ENCODE assay signal across 18 mouse cellular contexts in genomic region chr2:29705493-29705892, GRCm38 (mm10). TPM values are rescaled to one million over a fixed set of nuclear protein-coding genes. Genes with fewer than 3 reads are reported as not detected.
DNase-seq lines count a peak whose midpoint lies in the region; ATAC-seq and TF ChIP-seq lines count a peak whose summit lies in the region.
"Had no signal": no experiment of that assay in that cellular context is flagged by ENCODE, and none has a peak within 500 bp of the region (broad histone marks: within the 10 kb centered on the region; RNA-seq: fewer than 3 reads in every experiment).

No protein-coding gene starts in this region.

- no peak overlapping the region for H3K27ac ChIP-seq in midbrain, postnatal 0 days (ENCODE audit: low read depth, low read length)
- no peak overlapping the region for H3K27ac ChIP-seq in midbrain, embryonic 15.5 days
- H3K27ac ChIP-seq in midbrain, embryonic 10.5 days (replicated peaks): no peak overlapping the region
- H3K27ac ChIP-seq: limb, embryonic 13.5 days had no signal

- peaks cover 72% of the 10 kb centered on the region for H3K36me3 ChIP-seq in midbrain, postnatal 0 days (ENCODE audit: insufficient read depth, low read length)
- peaks cover 59% of the 10 kb centered on the region for H3K36me3 ChIP-seq in midbrain, embryonic 15.5 days (replicated peaks)
- H3K36me3 ChIP-seq in midbrain, embryonic 10.5 days: peaks cover 95% of the 10 kb centered on the region

- H3K27me3 ChIP-seq in midbrain, postnatal 0 days (ENCODE audit: insufficient read depth, low read length): no peaks in the 10 kb centered on the region
- H3K27me3 ChIP-seq in midbrain, embryonic 15.5 days (replicated peaks): no peaks in the 10 kb centered on the region
- no peaks in the 10 kb centered on the region for H3K27me3 ChIP-seq in midbrain, embryonic 10.5 days (ENCODE audit: low read depth, poor library complexity, severe bottlenecking)
- H3K27me3 ChIP-seq: limb, embryonic 13.5 days had no signal

- WGBS in midbrain, postnatal 0 days: 91% methylated on average over 3 of the region's 3 CpGs
- WGBS in midbrain, embryonic 15.5 days: 85% methylated on average over 3 of the region's 3 CpGs
- WGBS in midbrain, embryonic 10.5 days: 83% methylated on average over 3 of the region's 3 CpGs

- no peaks in the 10 kb centered on the region for H3K9me3 ChIP-seq in midbrain, postnatal 0 days (ENCODE audit: low read length)
- no peaks in the 10 kb centered on the region for H3K9me3 ChIP-seq in midbrain, embryonic 15.5 days
- H3K9me3 ChIP-seq in midbrain, embryonic 10.5 days (replicated peaks): no peaks in the 10 kb centered on the region
- H3K9me3 ChIP-seq: limb, embryonic 13.5 days had no signal

- H3K9ac ChIP-seq in midbrain, postnatal 0 days (replicated peaks; ENCODE audit: low read length, poor library complexity, severe bottlenecking): no peak overlapping the region
- H3K9ac ChIP-seq in midbrain, embryonic 15.5 days: no peak overlapping the region
- H3K9ac ChIP-seq: limb, embryonic 13.5 days; liver, postnatal 0 days had no signal

- H3K4me1 ChIP-seq in midbrain, postnatal 0 days (ENCODE audit: insufficient read depth, low read length): no peaks in the 10 kb centered on the region
- no peaks in the 10 kb centered on the region for H3K4me1 ChIP-seq in midbrain, embryonic 15.5 days
- no peaks in the 10 kb centered on the region for H3K4me1 ChIP-seq in midbrain, embryonic 10.5 days
- H3K4me1 ChIP-seq: limb, embryonic 13.5 days had no signal

- no peak overlapping the region for H3K4me3 ChIP-seq in midbrain, postnatal 0 days (ENCODE audit: low read depth, low read length)
- no peak overlapping the region for H3K4me3 ChIP-seq in midbrain, embryonic 15.5 days
- no peak overlapping the region for H3K4me3 ChIP-seq in midbrain, embryonic 10.5 days
- H3K4me3 ChIP-seq: limb, embryonic 13.5 days had no signal

- DNase-seq in midbrain, postnatal 0 days (ENCODE audit: low spot score): peak; percentile 19
- DNase-seq in cerebellum, adult 18-20 months: peak; percentile 85 to 96
- DNase-seq in cerebellum, postnatal 36 days: peak; percentile 87 to 89
- DNase-seq in skeletal muscle tissue, adult 2 months (ENCODE audit: low read depth, low spot score): peak; percentile 87
- DNase-seq in midbrain, embryonic 10.5 days (ENCODE audit: low spot score): no peak
- no peak for DNase-seq in MN1 (ENCODE audit: low spot score)
- DNase-seq: heart, postnatal 4 days; kidney, postnatal 25 days; liver, postnatal 0 days; lung, postnatal 36 days had no signal

- no peak for ATAC-seq in midbrain, postnatal 0 days (ENCODE audit: low FRiP score)
- ATAC-seq in midbrain, embryonic 15.5 days (replicated peaks): no peak
- ATAC-seq: intestine, postnatal 0 days; liver, postnatal 0 days; midbrain, embryonic 16.5 days had no signal

- H3K4me2 ChIP-seq in midbrain, postnatal 0 days (ENCODE audit: low read depth, low read length, poor library complexity, severe bottlenecking): no peak overlapping the region
- H3K4me2 ChIP-seq in midbrain, embryonic 15.5 days: no peak overlapping the region
- H3K4me2 ChIP-seq: heart, embryonic 11.5 days; limb, embryonic 13.5 days had no signal

- no peak for TF ChIP-seq CTCF in midbrain, postnatal 0 days (IDR thresholded peaks at IDR 0.05)

RNA-seq across cellular contexts. Expression of gene Gm13420, which starts 46.0 kb away (rescaled TPM):
- total RNA-seq in midbrain, postnatal 0 days (2014; rRNA removed): 0.60 and 1.7 TPM in 2 replicates
- 0.21 and 0.65 TPM in 2 replicates for polyA plus RNA-seq in midbrain, postnatal 0 days (2015; fragmentation: Nextera tagmentation; extraction: Ambion mirVana)
- polyA plus RNA-seq in midbrain, embryonic 15.5 days (2015; fragmentation: Nextera tagmentation; extraction: Ambion mirVana): 0.15 and 0.21 TPM in 2 replicates
- polyA plus RNA-seq in midbrain, embryonic 10.5 days (2016; fragmentation: Nextera tagmentation; extraction: Ambion mirVana): not detected in 2 replicates
- total RNA-seq: heart, postnatal 4 days had no signal
- polyA plus RNA-seq: heart, embryonic 11.5 days; limb, embryonic 13.5 days had no signal

RNA-seq across cellular contexts. Expression of gene Gm13547, which starts 53.6 kb away (rescaled TPM):
- not detected in 2 replicates for total RNA-seq in midbrain, postnatal 0 days (2014; rRNA removed)
- polyA plus RNA-seq in midbrain, postnatal 0 days (2015; fragmentation: Nextera tagmentation; extraction: Ambion mirVana): not detected in 2 replicates
- 0.89 TPM in 1 of 2 replicates, not detected in the other for polyA plus RNA-seq in midbrain, embryonic 15.5 days (2015; fragmentation: Nextera tagmentation; extraction: Ambion mirVana)
- polyA plus RNA-seq in midbrain, embryonic 10.5 days (2016; fragmentation: Nextera tagmentation; extraction: Ambion mirVana): 0.56 TPM in 1 of 2 replicates, not detected in the other
- total RNA-seq: heart, postnatal 4 days; layer of hippocampus, postnatal 25 days had no signal
- polyA plus RNA-seq: brain, embryonic 14.5 days; intestine, postnatal 0 days; liver, postnatal 0 days; midbrain, embryonic 16.5 days; neural tube, embryonic 14.5 days had no signal

Comparison
In these comparisons a context has a peak if more than half of its experiments do, and no peak if none do; other contexts are left out.
1. DNase-seq: peak in midbrain, postnatal 0 days (single experiment), cerebellum, adult 18-20 months (2 of 2), cerebellum, postnatal 36 days (2 of 2) and skeletal muscle tissue, adult 2 months (single experiment); none in midbrain, embryonic 10.5 days (single experiment) and MN1 (single experiment).